Mouse (Mus musculus) neural tube, embryonic 11.5 days (tissue): ENCODE measurements at regions not wholly inside any gene's neighbourhood (a gene's known extent, or its start where the extent isn't known, plus 50 kb on each side); places are given as distances from the start of the nearest gene placed in this dataset.

ENCODE experiments used
- ATAC-seq: fragments of 200-750 bp; cut with Nextera tagmentation; 2 replicates; pipeline ENCODE4 v1.8.0; 2017; ENCODE audit warnings: moderate number of reproducible peaks, mild to moderate bottlenecking, moderate TSS enrichment, moderate library complexity; ENCODE audit not compliant: insufficient read depth, low FRiP score, low TSS enrichment
- DNase-seq: peaks from one replicate; pipeline ENCODE4 v3.0.0-alpha.2; 2015; ENCODE audit warnings: low spot score
- H3K27ac ChIP-seq: fragments of 300-500 bp; sonication (generic); 2 replicates; pipeline ENCODE4 v1.5.1; 2014; ENCODE audit warnings: low read depth, mild to moderate bottlenecking, low read length
- H3K27me3 ChIP-seq: fragments of 300-500 bp; sonication (generic); 2 replicates; pipeline ENCODE4 v1.6.1; 2014; ENCODE audit warnings: mild to moderate bottlenecking, low read length, mixed read lengths; ENCODE audit not compliant: control insufficient read depth, insufficient read depth
- H3K36me3 ChIP-seq: fragments of 300-500 bp; sonication (generic); 2 replicates; pipeline ENCODE4 v1.6.1; 2014; ENCODE audit warnings: mild to moderate bottlenecking, low read length, moderate library complexity, mixed read lengths; ENCODE audit not compliant: control insufficient read depth, insufficient read depth
- H3K4me1 ChIP-seq: fragments of 300-500 bp; sonication (generic); 2 replicates; pipeline ENCODE4 v1.6.1; 2014; ENCODE audit warnings: low read length, mixed read lengths; ENCODE audit not compliant: control insufficient read depth, insufficient read depth
- H3K4me2 ChIP-seq: fragments of 300-500 bp; sonication (generic); 2 replicates; pipeline ENCODE4 v1.6.1; 2014; ENCODE audit warnings: low read depth, mild to moderate bottlenecking, moderate library complexity
- H3K4me3 ChIP-seq: fragments of 300-500 bp; sonication (generic); 2 replicates; pipeline ENCODE4 v1.5.1; 2014; ENCODE audit warnings: low read depth, low read length
- H3K9ac ChIP-seq: fragments of 300-500 bp; sonication (generic); 2 replicates; pipeline ENCODE4 v1.6.1; 2014; ENCODE audit warnings: mild to moderate bottlenecking, low read length
- H3K9me3 ChIP-seq: fragments of 300-500 bp; sonication (generic); 2 replicates; pipeline ENCODE4 v1.6.1; 2016; ENCODE audit warnings: low read length; ENCODE audit not compliant: control insufficient read depth
- WGBS: fragments of 180-500 bp; shearing (Covaris S2); extraction: QIAGEN DNeasy Blood & Tissue Kit; methylation state at CpG from one replicate; pipeline ENCODE4 v1.1.7; 2014; 5-methylcytosine and 5-hydroxymethylcytosine counted together

GRCm38 (mm10) chr3:100401080-100401479 is 88.0 kb downstream of the Tent5c start:
- DNase-seq (no peak), ATAC-seq (no peak)
- 90% methylated on average over 1 of the region's 1 CpGs for WGBS
- Histone ChIP-seq H3K9ac (no peak overlapping the region), H3K4me1 (no peaks in the 10 kb centered on the region), H3K27me3 (no peaks in the 10 kb centered on the region), H3K36me3 (no peaks in the 10 kb centered on the region), H3K27ac (no peak overlapping the region), H3K4me3 (no peak overlapping the region), H3K9me3 (no peaks in the 10 kb centered on the region), H3K4me2 (no peak overlapping the region)

GRCm38 (mm10) chr3:100397491-100397890 is 91.6 kb downstream of the Tent5c start:
- Histone ChIP-seq H3K27ac (no peak overlapping the region), H3K27me3 (no peaks in the 10 kb centered on the region), H3K9ac (no peak overlapping the region), H3K4me1 (no peaks in the 10 kb centered on the region), H3K36me3 (no peaks in the 10 kb centered on the region), H3K4me2 (no peak overlapping the region), H3K9me3 (no peaks in the 10 kb centered on the region), H3K4me3 (no peak overlapping the region)
- ATAC-seq: no peak
- WGBS: 86% methylated on average over 3 of the region's 3 CpGs
- DNase-seq: no peak

- no peak for ATAC-seq
These were observed 94.1 kb downstream of the Tent5c start for GRCm38 (mm10) chr3:100394911-100395604.

GRCm38 (mm10) chr3:100393956-100394355 is 95.2 kb downstream of the Tent5c start:
- no peak overlapping the region for H3K4me2 ChIP-seq
- ATAC-seq (no peak), DNase-seq (no peak)
- no peak overlapping the region for H3K4me3 ChIP-seq
- H3K27me3 ChIP-seq: no peaks in the 10 kb centered on the region
- no peaks in the 10 kb centered on the region for H3K9me3 ChIP-seq
- no peak overlapping the region for H3K9ac ChIP-seq
- no peak overlapping the region for H3K27ac ChIP-seq
- WGBS: 78% methylated on average over 1 of the region's 1 CpGs
- H3K4me1 ChIP-seq: no peaks in the 10 kb centered on the region
- no peaks in the 10 kb centered on the region for H3K36me3 ChIP-seq

More at GRCm38 (mm10) chr3:100394911-100395604, 94.1 kb downstream of the Tent5c start:
- no peak overlapping the region for H3K27ac ChIP-seq
- no peak for DNase-seq
- H3K9me3 ChIP-seq: no peaks in the 10 kb centered on the region
- no peak overlapping the region for H3K4me2 ChIP-seq
- H3K4me1 ChIP-seq: no peaks in the 10 kb centered on the region
- 47% methylated on average over 9 of the region's 9 CpGs for WGBS
- H3K27me3 ChIP-seq: no peaks in the 10 kb centered on the region
- no peak overlapping the region for H3K4me3 ChIP-seq
- no peaks in the 10 kb centered on the region for H3K36me3 ChIP-seq
- no peak overlapping the region for H3K9ac ChIP-seq

GRCm38 (mm10) chr3:100382181-100382580 is 106.9 kb downstream of the Tent5c start:
- H3K4me2 ChIP-seq: no peak overlapping the region
- DNase-seq (no peak), ATAC-seq (no peak)
- H3K4me3 ChIP-seq: no peak overlapping the region
- H3K9ac ChIP-seq: no peak overlapping the region
- H3K36me3 ChIP-seq: no peaks in the 10 kb centered on the region
- no peaks in the 10 kb centered on the region for H3K4me1 ChIP-seq
- H3K27me3 ChIP-seq: no peaks in the 10 kb centered on the region
- 61% methylated on average over 1 of the region's 1 CpGs for WGBS
- no peaks in the 10 kb centered on the region for H3K9me3 ChIP-seq
- no peak overlapping the region for H3K27ac ChIP-seq

GRCm38 (mm10) chr3:100381363-100381762 is 107.8 kb downstream of the Tent5c start:
- ATAC-seq (no peak), DNase-seq (no peak)
- no peak overlapping the region for H3K27ac ChIP-seq
- H3K36me3 ChIP-seq: no peaks in the 10 kb centered on the region
- H3K4me1 ChIP-seq: no peaks in the 10 kb centered on the region
- 80% methylated on average over 2 of the region's 2 CpGs for WGBS
- no peaks in the 10 kb centered on the region for H3K27me3 ChIP-seq
- no peaks in the 10 kb centered on the region for H3K9me3 ChIP-seq
- no peak overlapping the region for H3K4me2 ChIP-seq
- H3K9ac ChIP-seq: no peak overlapping the region
- H3K4me3 ChIP-seq: no peak overlapping the region

GRCm38 (mm10) chr3:100376162-100376561 is 113.0 kb downstream of the Tent5c start:
- Histone ChIP-seq H3K27ac (no peak overlapping the region), H3K36me3 (no peaks in the 10 kb centered on the region), H3K4me1 (no peaks in the 10 kb centered on the region), H3K27me3 (no peaks in the 10 kb centered on the region), H3K4me2 (no peak overlapping the region), H3K9me3 (no peaks in the 10 kb centered on the region), H3K4me3 (no peak overlapping the region), H3K9ac (no peak overlapping the region)
- 75% methylated on average over 1 of the region's 1 CpGs for WGBS
- ATAC-seq (no peak), DNase-seq (no peak)

GRCm38 (mm10) chr3:100366884-100367840 is 122.0 kb downstream of the Tent5c start:
- ATAC-seq (no peak), DNase-seq (no peak)
- Histone ChIP-seq H3K9ac (no peak overlapping the region), H3K9me3 (no peaks in the 10 kb centered on the region), H3K4me1 (no peaks in the 10 kb centered on the region), H3K36me3 (no peaks in the 10 kb centered on the region), H3K27ac (no peak overlapping the region), H3K4me2 (no peak overlapping the region), H3K27me3 (no peaks in the 10 kb centered on the region), H3K4me3 (no peak overlapping the region)
- whole genome bisulfite sequencing: 75% methylated on average over 7 of the region's 7 CpGs
